ENCODE assay signal across 8 mouse cellular contexts in genomic region chr1:165193880-165194661, GRCm38 (mm10). TPM values are rescaled to one million over a fixed set of nuclear protein-coding genes. Genes with fewer than 3 reads are reported as not detected.
DNase-seq lines count a peak whose midpoint lies in the region; ATAC-seq and TF ChIP-seq lines count a peak whose summit lies in the region.

Gene Sft2d2 (minus strand): TSS chr1:165194438.

- peak; percentile 63 for TF ChIP-seq POLR2A in myocyte (IDR thresholded peaks at IDR 0.05; ENCODE audit: insufficient read length, low read depth)

- peak within 1 kb of the TSS; percentile 85 for H3K9ac ChIP-seq in heart, embryonic 12.5 days
- peak within 1 kb of the TSS; percentile 85 for H3K9ac ChIP-seq in kidney, postnatal 0 days (ENCODE audit: low read depth, low read length)
- H3K9ac ChIP-seq in liver, embryonic 11.5 days (ENCODE audit: low read depth, low read length), result peak within 1 kb of the TSS; percentile 71

- peak within 1 kb of the TSS; percentile 25 for H3ac ChIP-seq in myocyte (ENCODE audit: control insufficient read depth, insufficient read length)

- ATAC-seq in heart, embryonic 12.5 days (ENCODE audit: insufficient number of reproducible peaks, low FRiP score), result peak; percentile 96
- peak; percentile 92 for ATAC-seq in kidney, postnatal 0 days (replicated peaks; ENCODE audit: low FRiP score, low read depth)
- peak; percentile 95 for ATAC-seq in liver, embryonic 11.5 days (replicated peaks; ENCODE audit: low FRiP score)

- peak; percentile 37; the same call in 1 of the 2 replicates for TF ChIP-seq CTCF in kidney, postnatal 0 days (IDR thresholded peaks at IDR 0.05; ENCODE audit: low read depth)

- H3K4me2 ChIP-seq in heart, embryonic 12.5 days, result peak within 1 kb of the TSS; percentile 73
- peak within 1 kb of the TSS; percentile 74 for H3K4me2 ChIP-seq in kidney, postnatal 0 days (ENCODE audit: low read length)
- peak within 1 kb of the TSS; percentile 88 for H3K4me2 ChIP-seq in liver, embryonic 11.5 days
- peak within 1 kb of the TSS; percentile 91 for H3K4me2 ChIP-seq in myocyte (ENCODE audit: low read depth)

- peak within 1 kb of the TSS; percentile 82 for H3K27ac ChIP-seq in heart, embryonic 12.5 days (ENCODE audit: poor library complexity, severe bottlenecking)
- H3K27ac ChIP-seq in kidney, postnatal 0 days, result peak within 1 kb of the TSS; percentile 94
- peak within 1 kb of the TSS; percentile 66 for H3K27ac ChIP-seq in liver, embryonic 11.5 days (ENCODE audit: low read depth, low read length)

- H3K79me2 ChIP-seq in myocyte (ENCODE audit: control insufficient read depth, insufficient read depth), result peaks cover 11% of the 10 kb centered on the region

- WGBS in heart, embryonic 12.5 days, result under 1% methylated on average over 69 of the region's 69 CpGs
- WGBS in kidney, postnatal 0 days, result 0% methylated on average over 69 of the region's 69 CpGs
- under 1% methylated on average over 68 of the region's 69 CpGs for WGBS in liver, embryonic 11.5 days

- no peaks in the 10 kb centered on the region for H3K27me3 ChIP-seq in heart, embryonic 12.5 days (replicated peaks)
- no peaks in the 10 kb centered on the region for H3K27me3 ChIP-seq in kidney, postnatal 0 days (ENCODE audit: insufficient read depth, low read length)
- no peaks in the 10 kb centered on the region for H3K27me3 ChIP-seq in liver, embryonic 11.5 days (replicated peaks; ENCODE audit: control insufficient read depth, insufficient read depth, low read length)
- no peaks in the 10 kb centered on the region for H3K27me3 ChIP-seq in myocyte (ENCODE audit: control insufficient read depth, insufficient read depth, insufficient read length)

- no peaks in the 10 kb centered on the region for H3K9me3 ChIP-seq in heart, embryonic 12.5 days (replicated peaks)
- H3K9me3 ChIP-seq in kidney, postnatal 0 days (replicated peaks; ENCODE audit: low read length), result no peaks in the 10 kb centered on the region
- H3K9me3 ChIP-seq in liver, embryonic 11.5 days (ENCODE audit: control insufficient read depth, low read length), result no peaks in the 10 kb centered on the region

- peak within 1 kb of the TSS; percentile 65 for H3K4me3 ChIP-seq in heart, embryonic 12.5 days
- H3K4me3 ChIP-seq in kidney, postnatal 0 days (replicated peaks; ENCODE audit: low read depth, low read length), result peak within 1 kb of the TSS; percentile 54
- H3K4me3 ChIP-seq in liver, embryonic 11.5 days (ENCODE audit: low read depth, low read length), result peak within 1 kb of the TSS; percentile 82
- H3K4me3 ChIP-seq in myocyte, result peak within 1 kb of the TSS; percentile 46

- peaks cover 22% of the 10 kb centered on the region for H3K4me1 ChIP-seq in heart, embryonic 12.5 days (replicated peaks)
- H3K4me1 ChIP-seq in kidney, postnatal 0 days (replicated peaks; ENCODE audit: insufficient read depth, low read length), result 0 out of 2 replicates have a peak, but pooled peaks cover 4% of the 10 kb centered on the region
- H3K4me1 ChIP-seq in liver, embryonic 11.5 days (replicated peaks; ENCODE audit: control insufficient read depth, insufficient read depth, low read length), result peaks cover 11% of the 10 kb centered on the region

- no peaks in the 10 kb centered on the region for H3K36me3 ChIP-seq in heart, embryonic 12.5 days
- H3K36me3 ChIP-seq in kidney, postnatal 0 days (ENCODE audit: insufficient read depth, low read length), result no peaks in the 10 kb centered on the region
- H3K36me3 ChIP-seq in liver, embryonic 11.5 days (ENCODE audit: control insufficient read depth, insufficient read depth, low read length), result no peaks in the 10 kb centered on the region
- no peaks in the 10 kb centered on the region for H3K36me3 ChIP-seq in myocyte (ENCODE audit: control insufficient read depth, insufficient read depth)

- peak; percentile 89 to 90 for DNase-seq in CD8-positive naive resting alpha-beta T cell, adult 2 months (ENCODE audit: low read depth in 2 of 2, low spot score in 2 of 2)
- peak; percentile 80 for DNase-seq in c-Kit-negative CD71-positive TER-119-positive erythroid progenitor cells, embryonic 14.5 days (ENCODE audit: low read depth, low spot score)
- DNase-seq in fat pad, adult 2 months (ENCODE audit: extremely low read depth, low read depth, low spot score), result peak; percentile 55
- DNase-seq in kidney, postnatal 0 days (ENCODE audit: low spot score), result peak; percentile 88
- DNase-seq in liver, embryonic 11.5 days (ENCODE audit: low spot score), result peak; percentile 92
- peak; percentile 92 to 95 for DNase-seq in spleen, postnatal 4 days (ENCODE audit: low spot score in 2 of 2)

TF ChIP-seq in myocyte, 11 proteins besides CTCF, POLR2A, EP300 and RAD21:
- TF ChIP-seq MYOG (IDR thresholded peaks at IDR 0.05; ENCODE audit: control insufficient read depth in 1 of 3, insufficient read depth in 1 of 3, insufficient read length in 2 of 3, low read depth in 2 of 3) (peak in 2 of 3 experiments; percentile 51 to 72), TCF12 (IDR thresholded peaks at IDR 0.05; ENCODE audit: insufficient read depth, poor library complexity, severe bottlenecking) (no peak), MAX (IDR thresholded peaks at IDR 0.05; ENCODE audit: low read depth) (no peak), REST (IDR thresholded peaks at IDR 0.05; ENCODE audit: insufficient read depth, insufficient read length) (no peak), POLR2AphosphoS2 (IDR thresholded peaks at IDR 0.05; ENCODE audit: insufficient read length, low read depth) (peak; percentile 81), SRF (IDR thresholded peaks at IDR 0.05; ENCODE audit: control insufficient read depth, insufficient read length, low read depth) (peak; percentile 41), MYOD1 (IDR thresholded peaks at IDR 0.05; ENCODE audit: control insufficient read depth in 1 of 3, insufficient read length in 2 of 3, low read depth in 2 of 3) (peak in 2 of 3 experiments; percentile 51 to 84), E2F4 (IDR thresholded peaks at IDR 0.05; ENCODE audit: insufficient read depth) (no peak)
TF ChIP-seq in myocyte: peak in this region for 4.

RNA-seq across cellular contexts. Expression of gene Sft2d2, which starts in this region (rescaled TPM):
- 30.5 and 31.2 TPM in 2 replicates for polyA plus RNA-seq in heart, embryonic 12.5 days (2016; fragmentation: Nextera tagmentation; extraction: Ambion mirVana)
- 21.2 and 21.4 TPM in 2 replicates for polyA plus RNA-seq in kidney, postnatal 0 days (2015; fragmentation: Nextera tagmentation; extraction: Ambion mirVana)
- 14.0 and 14.1 TPM in 2 replicates for polyA plus RNA-seq in liver, embryonic 11.5 days (2014; fragmentation: Nextera tagmentation; extraction: Ambion mirVana)
- polyA plus RNA-seq in myocyte (2012; fragmentation: generic; extraction: Trizol), result 19.4 TPM

Comparison
In these comparisons a context has a peak if more than half of its experiments do, and no peak if none do; other contexts are left out.
1. Peak in every context shown above with its lines: DNase-seq, ATAC-seq, H3K4me3 ChIP-seq and H3K27ac ChIP-seq.